Mouse (Mus musculus) CH12.LX (cell line): ENCODE results near the gene Olfr606.

Source experiments
- BHLHE40 ChIP-seq: IDR thresholded peaks from 2 replicates; pipeline ENCODE4 v1.6.1; 2011; ENCODE audit warnings: mild to moderate bottlenecking, low read depth, low read length, improper control_type of control experiment
- CHD1 ChIP-seq: IDR thresholded peaks from 2 replicates; pipeline ENCODE4 v1.6.1; 2012; ENCODE audit warnings: low read depth, low read length, improper control_type of control experiment, inconsistent platforms
- CTCF ChIP-seq, 2 experiments: IDR thresholded peaks in 1 of 2; conservative IDR thresholded peaks in 1 of 2; 2 replicates each; pipeline ENCODE4 v1.5.1; 2011 to 2012; ENCODE audit warnings: low read depth in 2 of 2, low read length in 2 of 2, improper control_type of control experiment in 1 of 2, inconsistent platforms in 1 of 2, mild to moderate bottlenecking in 1 of 2, moderate library complexity in 1 of 2
- ELF1 ChIP-seq: IDR thresholded peaks from 2 replicates; pipeline ENCODE4 v1.6.1; 2014; ENCODE audit warnings: low read depth, mild to moderate bottlenecking, inconsistent platforms, low read length, improper control_type of control experiment
- HCFC1 ChIP-seq: IDR thresholded peaks from 2 replicates; pipeline ENCODE4 v1.6.1; 2012; ENCODE audit warnings: low read depth, mild to moderate bottlenecking, inconsistent platforms, low read length, improper control_type of control experiment
- JUND ChIP-seq: conservative IDR thresholded peaks from 2 replicates; pipeline ENCODE4 v1.6.1; 2011; ENCODE audit warnings: low read depth, low read length, improper control_type of control experiment
- NELFE ChIP-seq: IDR thresholded peaks from 2 replicates; pipeline ENCODE4 v1.6.1; 2011; ENCODE audit warnings: low read depth, low read length, improper control_type of control experiment
- NRF1 ChIP-seq: IDR thresholded peaks from 2 replicates; pipeline ENCODE4 v1.6.1; 2014; ENCODE audit warnings: low read depth, mild to moderate bottlenecking, inconsistent platforms, low read length, improper control_type of control experiment, moderate library complexity
- POLR2A ChIP-seq: IDR thresholded peaks from 2 replicates; pipeline ENCODE4 v1.6.1; 2011; ENCODE audit warnings: low read depth, mild to moderate bottlenecking, improper control_type of control experiment, low read length
- RCOR1 ChIP-seq: conservative IDR thresholded peaks from 2 replicates; pipeline ENCODE4 v1.6.1; 2012; ENCODE audit warnings: low read depth, mild to moderate bottlenecking, inconsistent platforms, low read length, improper control_type of control experiment
- UBTF ChIP-seq: IDR thresholded peaks from 2 replicates; pipeline ENCODE4 v1.6.1; 2012; ENCODE audit warnings: low read depth, mild to moderate bottlenecking, inconsistent platforms, low read length, improper control_type of control experiment, moderate library complexity
- USF1 ChIP-seq: IDR thresholded peaks from 2 replicates; pipeline ENCODE4 v1.6.1; 2014; ENCODE audit warnings: low read depth, mild to moderate bottlenecking, inconsistent platforms, low read length, improper control_type of control experiment
- USF2 ChIP-seq: conservative IDR thresholded peaks from 2 replicates; pipeline ENCODE4 v1.6.1; 2011; ENCODE audit warnings: low read depth, low read length, improper control_type of control experiment

DNA sequence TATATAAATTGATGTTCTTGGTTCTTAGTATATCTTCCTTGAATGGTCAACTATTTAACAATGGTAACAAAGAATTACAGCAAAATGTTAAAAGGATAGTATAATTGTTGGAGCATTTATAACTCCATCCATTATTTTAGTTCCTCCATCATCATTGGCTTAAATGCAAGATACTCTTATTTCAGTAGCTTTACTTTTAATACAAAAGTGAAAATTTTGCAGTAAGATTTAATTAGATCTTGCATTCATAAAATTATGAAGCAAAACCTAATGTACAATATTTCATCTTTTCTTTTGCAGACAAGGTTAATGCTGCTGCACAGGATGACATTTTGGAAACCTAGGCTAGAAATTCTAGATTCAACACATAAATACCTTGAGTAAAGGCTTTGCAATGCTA, 20.7 kb downstream of the Olfr606 start, which contains the start of gene Olfr608:
- TF ChIP-seq CHD1 (no peak), POLR2A (no peak), HCFC1 (no peak), RCOR1 (no peak), NRF1 (no peak), BHLHE40 (no peak), NELFE (no peak), JUND (no peak), USF1 (no peak), CTCF (conservative IDR thresholded peaks at IDR 0.05 in 1 of 2, IDR thresholded peaks at IDR 0.05 in 1 of 2; ENCODE audit: low read depth in 2 of 2, low read length in 2 of 2) (no peak), USF2 (no peak), UBTF (no peak), ELF1 (no peak)
